Mouse (Mus musculus) layer of hippocampus, adult 2 months (tissue): ENCODE measurements around the gene Mgat4d. TPM values are rescaled to one million over a fixed set of nuclear protein-coding genes. Genes with fewer than 3 reads are reported as not detected.
"Not testable (repeated sequence)": the region's sequence is repeated elsewhere in the genome, so short reads cannot be mapped to it uniquely, and the experiment has no call there.

Source experiments
- DNase-seq, 2 experiments: peaks; one replicate each; pipeline ENCODE4 v3.0.0; 2022; ENCODE audit warnings: low spot score in 2 of 2
- H3K27ac ChIP-seq: fragments of 200-600 bp; 2 replicates; pipeline ENCODE4 v1.8.1; 2022
- H3K4me3 ChIP-seq: fragments of 200-600 bp; 2 replicates; pipeline ENCODE4 v1.8.1; 2022; ENCODE audit warnings: mild to moderate bottlenecking
- CTCF ChIP-seq: fragments of 200-600 bp; conservative IDR thresholded peaks from 2 replicates; pipeline ENCODE4 v1.8.1; 2022; ENCODE audit warnings: antibody characterized with exemption, mild to moderate bottlenecking, moderate library complexity
- long read RNA-seq, 2 experiments: library from polyadenylated mRNA; stranded (forward); transcript quantifications; one replicate each; pipeline ENCODE4 v2.0.0; 2021; ENCODE audit warnings: borderline mapping rate in 2 of 2
- total RNA-seq, 2 experiments: library from RNA; stranded (reverse); gene quantifications; 2 replicates each; pipeline ENCODE4 v1.2.3; 2021

The Mgat4d gene
- total RNA-seq, result not detected
- long read RNA-seq, experiment 1, result 0 reads
- long read RNA-seq, experiment 2, result 0 reads

DNA sequence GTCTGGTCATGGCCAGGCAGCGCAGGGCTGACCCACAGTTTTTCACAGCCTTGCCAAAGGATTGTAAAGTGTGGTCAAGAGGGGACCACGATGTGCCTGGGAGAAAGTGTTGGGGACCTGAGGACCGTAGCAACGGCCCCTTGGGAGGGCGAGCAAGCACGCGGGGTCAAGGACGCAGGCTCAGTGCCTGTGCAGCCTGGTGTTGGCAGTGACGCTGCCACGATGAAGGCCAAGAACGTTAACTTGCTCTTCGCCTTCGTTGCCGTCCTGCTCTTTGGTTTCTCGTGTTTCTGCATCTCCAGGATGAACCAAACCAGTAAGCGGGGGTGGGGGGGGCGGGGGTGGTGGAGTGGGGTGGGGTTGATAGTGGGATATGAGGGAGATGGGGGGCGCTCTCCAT lies at the start of gene Mgat4d:
Gene Mgat4d, plus strand, starts transcription at position 209 of the 400 bp plus-strand sequence.
- Histone ChIP-seq H3K27ac (no peak within 1 kb of the TSS), H3K4me3 (no peak within 1 kb of the TSS)
- no peak for TF ChIP-seq CTCF
- DNase-seq, result no peak

DNA sequence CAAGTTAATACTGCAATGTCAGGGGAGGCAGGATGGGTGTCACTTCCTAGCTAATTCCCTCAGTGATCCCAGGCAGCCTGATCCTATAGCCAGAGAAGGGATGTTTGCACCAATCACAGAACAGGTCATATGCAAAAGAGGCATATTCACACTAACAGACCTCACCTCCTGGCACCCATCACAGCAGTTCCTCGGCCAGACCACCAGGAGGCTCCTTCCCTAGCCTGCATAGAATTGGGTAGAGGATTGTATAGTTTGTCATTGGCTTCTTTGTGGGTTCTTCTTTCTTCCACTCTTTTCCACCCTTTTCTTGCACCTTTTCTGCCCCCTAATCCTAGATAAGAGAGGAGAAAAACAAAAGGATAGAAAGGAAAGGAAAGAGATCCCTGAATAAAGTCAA lies 48.1 kb upstream of the Mgat4d start:
- H3K27ac ChIP-seq, result no peak overlapping the region
- DNase-seq, result no peak
- no peak overlapping the region for H3K4me3 ChIP-seq
- TF ChIP-seq CTCF, result peak; percentile 61

DNA sequence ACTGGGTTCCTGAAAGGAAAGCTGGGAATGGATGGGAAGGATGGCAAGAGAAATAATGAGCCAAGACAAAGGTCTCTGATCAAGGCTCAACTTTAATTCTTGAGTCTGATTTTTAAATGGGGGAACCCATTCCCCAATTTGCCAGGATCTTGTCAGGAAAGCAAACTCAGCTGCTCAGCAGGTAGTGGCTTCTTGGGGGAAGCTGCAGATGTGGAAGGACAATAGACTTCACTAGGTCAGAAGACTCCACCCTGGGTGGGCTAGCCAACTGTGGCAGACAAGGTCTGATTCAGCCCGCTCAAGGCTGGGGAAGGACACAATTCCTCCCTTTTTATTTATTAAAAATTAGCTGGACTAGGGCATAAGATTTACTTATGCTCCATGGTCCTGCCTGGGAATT lies 43.3 kb upstream of the Mgat4d start:
- Histone ChIP-seq H3K4me3 (no peak overlapping the region), H3K27ac (no peak overlapping the region)
- DNase-seq, result no peak
- TF ChIP-seq CTCF, result no peak

DNA sequence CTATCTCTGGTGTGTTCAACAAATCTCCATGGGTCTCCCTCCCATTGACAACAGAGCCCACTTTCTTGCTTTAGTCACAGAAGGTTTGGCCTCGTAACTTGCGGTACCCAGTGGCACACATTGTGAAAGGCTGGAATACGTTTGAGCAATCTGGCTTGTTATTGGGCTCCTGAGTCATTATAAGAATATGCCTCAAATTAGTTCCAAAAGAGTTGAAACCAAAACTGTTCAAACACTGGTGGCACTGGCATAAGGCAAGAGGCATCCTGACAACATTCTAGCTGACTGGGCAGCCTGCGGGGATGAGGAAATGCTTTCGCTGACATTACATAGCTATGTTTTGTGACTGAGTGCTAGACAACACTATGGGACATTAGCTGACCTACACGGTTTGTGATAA lies 38.4 kb upstream of the Mgat4d start:
- Histone ChIP-seq H3K27ac (no peak overlapping the region), H3K4me3 (no peak overlapping the region)
- no peak for DNase-seq
- no peak for TF ChIP-seq CTCF

DNA sequence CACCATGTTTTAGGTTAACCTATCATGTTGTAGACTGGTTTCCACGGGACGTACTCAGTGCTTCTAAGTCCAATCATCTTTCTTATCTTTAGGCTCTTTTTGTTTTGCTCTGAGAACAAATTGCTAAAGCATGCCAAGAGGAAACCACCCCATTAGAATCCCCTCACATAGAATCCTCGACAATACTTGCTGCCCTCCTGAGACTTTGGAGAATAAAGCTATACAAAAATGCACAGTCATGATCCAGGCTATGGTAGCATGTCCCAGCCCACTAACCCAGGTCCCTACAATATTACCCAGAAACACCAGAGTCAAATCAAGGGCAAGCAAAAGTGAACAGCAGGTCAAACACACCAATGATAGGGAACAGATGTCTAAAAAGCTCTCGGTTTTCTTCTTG lies 33.2 kb upstream of the Mgat4d start:
- not testable (repeated sequence) for H3K4me3 ChIP-seq, H3K27ac ChIP-seq, DNase-seq

DNA sequence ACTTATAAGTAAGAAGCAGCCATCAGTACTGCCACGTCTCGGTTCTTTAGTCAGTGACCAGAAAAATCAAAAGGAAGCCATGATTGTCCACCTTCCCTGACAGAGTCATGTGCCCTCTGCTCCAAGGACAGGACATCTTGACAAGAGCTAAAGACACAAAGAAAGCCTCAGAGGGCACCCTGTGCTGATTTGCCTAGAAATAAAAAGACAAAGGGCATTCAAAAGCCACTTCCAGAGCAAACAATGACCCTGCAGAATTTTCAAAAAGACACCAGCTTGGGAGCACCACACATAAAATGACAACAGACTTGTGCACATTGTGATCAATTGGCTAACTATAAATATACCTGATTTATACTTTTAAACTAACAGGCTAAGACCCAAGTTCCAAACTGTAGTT lies 32.6 kb upstream of the Mgat4d start:
- no peak for DNase-seq
- no peak overlapping the region for H3K4me3 ChIP-seq
- no peak for TF ChIP-seq CTCF
- no peak overlapping the region for H3K27ac ChIP-seq

DNA sequence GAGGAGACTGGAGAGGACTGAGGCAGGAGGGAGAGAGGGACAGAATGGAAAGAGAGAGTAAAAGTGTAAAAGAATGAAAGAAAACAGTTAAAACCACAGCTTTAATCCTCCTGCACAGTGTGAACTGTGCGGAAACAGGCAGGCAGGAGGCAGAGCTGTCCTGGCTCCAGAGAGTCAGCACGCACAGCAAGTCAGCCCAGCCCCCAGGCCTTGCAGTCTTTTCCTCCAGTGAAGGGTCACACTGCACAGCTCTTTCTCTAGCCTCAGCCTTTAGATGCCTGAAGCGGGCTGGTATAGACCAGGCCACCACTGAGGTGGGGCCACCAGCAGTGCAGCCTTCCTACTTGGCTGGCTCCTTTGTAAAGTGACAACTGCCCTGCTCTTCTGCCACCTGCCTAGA lies 27.7 kb upstream of the Mgat4d start:
- Histone ChIP-seq H3K27ac (no peak overlapping the region), H3K4me3 (no peak overlapping the region)
- DNase-seq, result no peak
- TF ChIP-seq CTCF, result no peak

DNA sequence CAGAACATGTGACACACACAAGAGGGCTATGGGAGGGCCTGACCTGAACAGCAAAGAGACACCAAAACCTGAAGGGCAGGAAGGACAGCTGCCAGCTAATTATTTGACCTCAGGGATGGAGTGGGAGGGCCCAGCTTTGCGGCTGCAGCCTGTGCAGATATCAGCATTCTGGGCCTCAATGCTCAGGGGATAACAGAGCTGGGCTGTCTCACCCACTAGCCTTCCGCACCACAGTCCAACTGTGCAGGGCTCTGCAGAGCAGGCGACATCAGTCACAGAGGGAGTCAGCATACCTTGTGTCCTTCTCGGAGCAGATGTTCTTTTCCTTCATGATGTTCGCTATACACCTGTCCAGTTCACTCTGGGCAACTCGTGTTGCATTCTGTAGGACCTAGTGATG lies 25.9 kb upstream of the Mgat4d start:
- no peak overlapping the region for H3K4me3 ChIP-seq
- no peak overlapping the region for H3K27ac ChIP-seq
- DNase-seq, result no peak
- TF ChIP-seq CTCF, result no peak

DNA sequence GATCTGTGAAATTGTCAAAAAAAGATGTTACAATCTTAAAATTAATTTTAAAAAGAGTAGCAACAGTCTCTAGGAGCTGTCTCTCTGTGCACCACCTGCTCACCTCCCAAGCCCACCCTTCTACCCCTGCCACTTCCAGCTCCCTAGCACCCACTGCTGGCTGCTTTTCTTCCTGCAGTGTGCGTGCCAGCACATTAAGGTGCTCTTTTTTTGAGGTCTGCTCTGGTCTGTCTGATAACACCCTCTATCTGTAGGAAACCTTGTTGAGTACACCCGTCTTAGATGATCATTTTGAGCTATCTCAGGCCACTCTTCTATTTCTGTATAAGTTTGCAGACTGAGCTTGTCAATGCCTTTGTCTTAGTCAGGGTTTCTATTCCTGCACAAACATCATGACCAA lies 25.2 kb upstream of the Mgat4d start:
- peak; percentile 59 for TF ChIP-seq CTCF
- no peak overlapping the region for H3K4me3 ChIP-seq
- DNase-seq, result no peak
- no peak overlapping the region for H3K27ac ChIP-seq

DNA sequence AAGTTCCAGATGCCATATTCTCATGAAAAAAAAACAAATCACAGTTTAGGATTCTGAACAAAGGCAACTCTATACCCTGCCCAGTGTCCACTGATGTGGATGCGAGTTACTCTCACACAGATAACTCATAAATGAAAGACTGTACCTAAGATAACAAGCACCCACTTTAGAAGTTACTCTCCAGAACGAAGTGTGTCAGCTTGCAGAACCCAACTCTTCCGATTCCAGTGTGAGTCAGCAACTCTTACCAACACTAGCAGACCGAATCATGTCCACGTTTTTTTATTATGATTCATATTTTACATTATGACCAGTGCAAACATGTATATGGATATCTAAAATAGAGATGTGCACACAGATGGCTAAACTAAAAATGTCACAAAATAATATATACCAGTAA lies 20.4 kb upstream of the Mgat4d start:
- no peak for TF ChIP-seq CTCF
- Histone ChIP-seq H3K4me3 (no peak overlapping the region), H3K27ac (no peak overlapping the region)
- no peak for DNase-seq

DNA sequence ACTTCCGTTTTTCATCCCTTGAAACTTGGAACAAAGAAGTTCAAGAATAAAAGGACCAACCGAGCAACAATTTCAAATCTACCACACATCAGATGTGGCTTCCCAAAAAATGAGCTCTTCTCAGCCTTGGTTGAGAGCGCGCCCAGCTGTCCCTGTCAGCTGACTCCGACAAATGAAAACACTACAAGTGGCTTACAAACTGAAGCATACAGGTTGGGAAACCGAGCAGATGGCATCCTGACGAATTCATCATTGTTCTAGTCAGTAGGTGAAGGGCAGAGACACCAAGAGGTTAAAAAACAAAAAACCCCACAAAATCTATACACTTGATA lies 16.7 kb upstream of the Mgat4d start:
- TF ChIP-seq CTCF, result no peak
- DNase-seq, result peak; percentile 46 to 52
- Histone ChIP-seq H3K4me3 (peak overlapping the region; percentile 94), H3K27ac (peak overlapping the region; percentile 93)

DNA sequence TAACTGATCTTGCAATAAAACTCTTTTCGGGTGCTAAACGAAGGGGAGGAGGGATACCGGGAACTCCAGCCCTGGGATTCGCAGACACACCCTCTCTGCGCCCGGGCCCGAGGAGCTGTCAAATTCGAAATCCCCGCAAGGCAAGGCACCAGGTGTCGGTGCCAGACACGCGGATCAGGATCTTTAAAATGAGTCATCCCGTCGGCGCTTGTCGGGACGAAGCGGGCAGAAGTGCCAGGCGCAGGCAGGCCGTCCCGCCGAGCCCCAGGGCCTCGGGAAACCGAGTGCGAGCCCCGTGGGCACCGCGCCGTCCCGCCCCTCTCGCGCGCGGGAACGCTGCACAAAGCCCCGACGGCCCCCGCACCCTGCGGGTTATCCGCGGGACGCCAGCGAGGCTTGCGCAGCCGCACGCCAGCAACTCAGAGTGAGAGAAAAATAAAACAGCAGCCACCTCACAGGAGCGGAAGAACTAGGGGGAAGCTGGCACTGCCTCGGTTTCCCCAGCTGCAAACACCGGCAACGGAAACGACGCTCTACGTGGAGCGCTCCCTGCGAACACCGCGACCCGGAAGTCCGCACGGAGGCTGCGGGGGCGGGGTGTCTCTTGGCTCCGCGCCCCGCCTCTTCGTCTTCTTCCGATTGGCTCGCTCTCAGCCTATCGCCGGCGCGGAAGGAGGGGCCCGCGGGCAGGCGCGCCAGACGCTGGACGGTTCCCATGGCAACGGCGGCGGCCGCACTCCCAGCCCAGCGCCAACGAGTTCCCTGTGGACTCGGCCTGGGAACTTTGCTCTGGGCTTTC lies 16.2 kb upstream of the Mgat4d start, which contains the start of gene Elmod2:
Gene Elmod2, minus strand, starts transcription at position 588 of the 799 bp plus-strand sequence.
- peak within 1 kb of the TSS; percentile 93 for H3K27ac ChIP-seq
- peak; percentile 95 to 98 for DNase-seq
- H3K4me3 ChIP-seq, result peak within 1 kb of the TSS; percentile 94
- TF ChIP-seq CTCF, result no peak

DNA sequence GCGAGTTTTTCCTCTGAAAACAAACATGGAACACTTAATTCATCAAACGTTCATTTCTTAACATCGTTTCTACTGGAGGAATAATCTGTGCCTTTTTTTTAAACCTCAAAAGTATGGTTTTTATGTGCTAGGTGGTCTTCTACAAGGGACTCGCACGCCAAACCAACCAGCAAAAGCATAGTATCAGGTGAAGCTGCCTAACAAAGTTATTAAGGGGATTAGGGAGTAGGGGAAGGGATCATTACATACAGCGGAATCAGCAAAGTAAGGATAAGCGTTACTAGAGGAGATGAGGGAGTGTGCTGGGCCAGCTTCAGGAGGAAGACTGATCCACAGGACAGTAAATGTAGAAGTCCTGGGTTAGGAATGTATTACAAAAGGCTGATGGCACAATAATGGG lies 15.4 kb upstream of the Mgat4d start:
- Histone ChIP-seq H3K4me3 (peak overlapping the region; percentile 94), H3K27ac (no peak overlapping the region)
- TF ChIP-seq CTCF, result no peak
- no peak for DNase-seq

DNA sequence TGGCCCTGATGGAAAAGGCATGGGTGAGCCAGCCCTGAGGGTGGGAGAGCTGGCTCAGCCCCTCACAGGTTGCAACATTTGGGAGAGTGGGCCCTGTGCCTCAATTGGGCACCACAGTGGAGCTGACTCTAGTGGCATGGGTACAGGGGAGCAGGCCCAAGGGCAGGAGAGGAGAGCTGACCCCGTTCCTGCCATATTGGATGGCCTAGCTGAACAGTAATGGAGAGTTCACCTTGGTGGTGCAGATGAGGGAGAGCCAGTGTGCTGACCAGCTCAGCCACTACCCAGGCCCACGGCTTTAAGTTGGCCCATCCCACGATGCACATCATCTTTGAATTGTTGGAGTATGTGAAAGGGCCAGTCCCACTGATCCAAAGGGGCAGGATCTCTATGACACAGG lies 6.2 kb upstream of the Mgat4d start:
- no peak for TF ChIP-seq CTCF
- DNase-seq, result no peak
- Histone ChIP-seq H3K27ac (no peak overlapping the region), H3K4me3 (no peak overlapping the region)

DNA sequence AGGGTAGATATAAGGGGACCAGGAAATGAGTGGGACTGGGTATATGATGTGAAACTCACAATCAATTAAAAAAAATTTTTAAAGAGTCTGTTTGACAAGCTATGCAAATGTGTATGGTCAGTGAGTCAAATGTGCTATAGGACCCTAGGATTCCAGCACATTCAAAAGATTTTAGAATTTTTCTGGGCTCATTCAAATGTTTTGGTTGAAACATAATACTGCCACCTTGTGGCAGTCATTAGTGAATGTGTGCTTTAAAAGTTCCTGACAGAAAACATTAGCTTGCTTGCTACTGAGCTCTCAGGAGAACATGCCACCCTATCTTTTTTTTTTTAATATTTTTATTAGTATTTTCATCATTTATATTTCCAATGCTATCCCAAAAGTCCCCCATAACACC lies 5.6 kb upstream of the Mgat4d start:
- no peak overlapping the region for H3K4me3 ChIP-seq
- peak in 1 of 2 experiments; percentile 29 for DNase-seq
- TF ChIP-seq CTCF, result peak; percentile 83
- H3K27ac ChIP-seq, result no peak overlapping the region
